Mouse (Mus musculus): ENCODE data around the gene Lamc3.

DNA sequence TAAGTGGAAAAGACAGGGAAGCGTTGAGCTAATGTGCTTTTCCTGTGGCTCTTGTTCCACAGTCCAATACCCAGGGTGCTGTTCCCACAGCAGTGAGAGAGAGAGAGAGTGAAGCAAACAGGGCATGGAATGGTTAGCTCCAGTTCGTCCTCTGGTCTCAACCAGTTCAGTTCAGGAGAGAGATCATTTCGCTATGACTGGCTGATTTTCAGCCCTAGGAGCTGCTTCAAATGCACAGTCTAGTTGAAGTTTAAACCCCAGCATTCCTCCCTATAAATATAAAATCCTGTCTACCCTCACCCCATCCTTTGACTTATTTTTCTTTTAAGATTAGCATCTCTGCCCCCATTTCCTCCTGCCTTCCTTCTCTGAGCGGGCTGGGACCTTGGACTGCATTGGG lies 85.5 kb downstream of the Lamc3 start:
- TF ChIP-seq CTCF (conservative IDR thresholded peaks at IDR 0.05; ENCODE audit: insufficient read depth, insufficient read length, low read depth, low read length) (no peak), POLR2A (IDR thresholded peaks at IDR 0.05; ENCODE audit: low read depth, low read length) (no peak)
